Mouse (Mus musculus) cerebellum, postnatal 14 days (tissue): ENCODE measurements around the gene Kirrel3.

Experiments used
- DNase-seq, 2 experiments: peaks; one replicate each; pipeline ENCODE4 v3.0.0; 2021; ENCODE audit warnings: mixed read lengths in 2 of 2

Kirrel3 gene

DNA sequence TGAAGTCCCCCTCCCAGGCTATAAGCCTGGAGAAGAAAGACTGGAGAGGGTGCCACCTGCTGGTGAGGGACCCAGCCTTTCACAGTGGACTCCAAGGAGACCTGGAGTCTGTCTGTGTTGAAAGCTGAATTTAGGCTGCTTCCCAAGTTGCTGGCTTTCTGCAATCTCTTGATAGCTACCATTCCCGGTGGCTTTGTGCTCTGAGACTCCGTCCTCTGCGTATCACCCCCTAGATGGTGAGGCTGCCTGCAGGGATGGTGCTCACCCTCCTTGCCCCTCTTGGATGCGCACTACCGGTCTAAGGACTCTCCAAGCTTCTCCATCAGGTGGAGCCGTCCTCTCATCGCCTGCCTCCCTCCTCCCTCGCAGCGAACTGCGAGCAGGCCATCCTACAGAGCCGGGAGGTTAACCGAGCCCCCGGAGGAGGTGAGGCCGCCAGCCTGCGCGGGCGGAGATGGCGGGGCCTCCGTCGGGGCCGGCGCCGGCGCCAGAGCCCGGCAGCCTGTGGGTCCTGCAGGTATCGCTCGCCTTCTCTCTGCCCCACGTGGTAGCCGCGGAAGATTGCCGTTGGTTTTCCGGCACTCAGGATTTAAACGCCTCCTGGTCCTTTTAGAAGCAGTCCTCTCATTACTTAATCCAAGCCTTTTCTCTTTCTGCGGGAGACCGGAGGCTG, at the start of gene Kirrel3:
TSS of gene Kirrel3 (plus strand) at position 136 of the 673 bp plus-strand sequence.
- peak; percentile 88 to 89 for DNase-seq

DNA sequence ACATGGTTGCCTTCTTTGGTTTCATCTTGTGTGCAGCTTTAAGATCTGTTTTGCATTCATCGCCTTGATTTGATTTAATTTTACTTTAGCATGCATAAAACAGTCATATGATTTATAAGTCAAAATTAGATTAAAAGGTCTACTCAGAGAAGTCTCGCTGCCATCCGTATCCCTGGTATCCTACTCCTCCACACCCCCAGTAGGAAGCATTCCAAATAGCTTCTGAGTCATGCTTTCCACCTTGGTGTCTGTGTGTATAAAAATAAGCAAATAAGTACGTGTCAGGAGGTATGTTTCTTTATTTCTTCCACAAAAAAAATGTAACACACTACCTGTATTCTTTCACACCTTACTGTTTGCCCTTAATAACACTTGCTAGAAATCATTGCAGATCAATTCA, 45.0 kb upstream of the Kirrel3 start:
- no peak for DNase-seq

DNA sequence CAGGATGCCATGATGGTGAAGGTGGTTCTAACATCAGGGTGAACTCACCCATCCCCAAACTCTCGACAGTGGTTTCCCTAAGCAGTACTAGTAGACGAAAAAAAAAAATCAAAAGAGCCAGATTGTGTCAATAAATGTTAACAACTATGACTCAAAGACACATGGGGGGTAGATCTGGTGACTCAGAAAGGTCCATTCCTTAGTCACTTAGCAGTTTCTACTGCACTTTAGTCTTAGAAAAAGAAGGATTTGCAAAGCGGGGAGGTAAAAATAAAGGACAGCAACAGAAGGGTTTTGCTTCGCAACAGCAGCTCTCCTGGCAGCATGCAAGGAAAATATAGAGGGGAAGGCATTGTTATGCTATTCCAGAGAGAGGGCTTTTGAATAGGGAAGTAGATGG, 41.7 kb upstream of the Kirrel3 start:
- no peak for DNase-seq

DNA sequence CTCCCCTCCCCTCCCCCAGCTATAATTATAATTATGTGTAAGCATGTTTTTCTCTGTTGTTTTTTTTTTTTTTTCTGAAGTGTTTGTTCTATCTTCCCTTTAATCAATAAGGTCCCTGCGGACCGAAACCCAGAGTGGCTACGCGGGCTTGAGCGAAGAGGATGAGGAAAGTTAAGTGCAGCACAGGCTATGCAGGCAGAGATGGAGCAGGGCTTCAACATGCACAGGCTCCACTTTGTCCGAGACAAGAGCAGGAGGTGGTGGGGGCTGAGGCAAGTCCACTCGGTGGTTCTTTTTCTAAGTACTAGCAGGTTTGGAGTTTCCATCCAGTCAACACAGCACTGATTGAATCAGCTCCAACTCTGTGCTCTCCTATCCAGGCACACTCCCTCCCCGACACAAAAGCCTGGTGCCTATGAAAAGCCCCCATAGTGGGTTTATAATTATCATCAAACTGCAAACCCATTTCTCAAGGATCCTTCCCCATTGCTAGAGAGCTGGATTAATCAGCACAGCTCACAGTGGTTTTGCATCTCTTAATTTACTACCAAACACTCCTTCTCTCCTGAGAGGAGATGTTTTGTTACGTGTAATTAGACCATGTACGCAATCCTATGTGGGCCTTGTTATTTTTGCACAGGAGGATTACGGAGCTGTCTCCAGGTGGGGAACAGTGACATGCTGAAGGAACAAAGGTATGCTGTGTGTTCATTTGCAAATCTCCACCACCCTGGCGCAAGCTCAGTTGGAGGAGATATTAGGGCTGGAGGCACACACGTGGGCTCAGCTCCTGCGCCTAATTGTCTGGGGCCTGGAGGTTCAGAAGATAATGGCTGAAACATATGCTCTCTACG, 39.0 kb upstream of the Kirrel3 start:
- DNase-seq = no peak

DNA sequence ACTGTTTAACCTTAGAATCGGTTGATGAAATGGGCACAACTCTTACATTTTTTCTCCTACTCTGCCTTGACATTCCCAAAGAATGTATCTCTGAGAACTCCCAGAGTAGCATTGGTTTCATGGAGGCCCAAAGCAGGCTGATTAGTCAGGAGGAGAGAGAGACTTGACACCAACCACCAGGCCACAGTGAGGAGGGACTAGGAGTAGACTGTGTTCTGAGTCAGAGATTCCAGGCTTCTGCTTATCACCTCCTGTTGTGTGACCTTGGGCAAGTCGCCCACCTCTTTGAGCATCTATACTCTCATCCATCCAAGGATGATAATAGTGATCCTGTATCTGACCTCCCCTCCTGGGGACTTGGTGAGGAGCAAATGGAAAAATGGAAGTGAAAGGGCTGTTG, 38.0 kb upstream of the Kirrel3 start:
- no peak for DNase-seq

DNA sequence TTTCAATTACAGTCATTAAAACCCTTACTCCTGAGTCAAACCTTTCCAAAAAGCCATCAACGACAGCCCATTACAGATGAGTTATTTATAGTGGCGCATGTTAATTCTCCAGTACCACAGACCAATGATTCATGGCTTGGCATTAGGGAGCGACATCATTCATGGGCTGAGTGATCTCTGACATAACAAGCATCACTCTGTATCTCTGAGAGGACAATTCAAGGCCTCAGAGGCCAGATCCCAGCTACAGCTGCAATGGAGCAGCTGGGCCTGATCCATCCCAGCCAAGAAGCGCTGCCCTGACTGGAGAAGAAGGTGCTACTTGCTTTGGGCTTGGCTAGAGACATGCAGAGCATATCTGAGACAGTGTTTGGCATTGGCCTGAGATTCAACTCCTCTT, 37.2 kb upstream of the Kirrel3 start:
- DNase-seq = no peak

DNA sequence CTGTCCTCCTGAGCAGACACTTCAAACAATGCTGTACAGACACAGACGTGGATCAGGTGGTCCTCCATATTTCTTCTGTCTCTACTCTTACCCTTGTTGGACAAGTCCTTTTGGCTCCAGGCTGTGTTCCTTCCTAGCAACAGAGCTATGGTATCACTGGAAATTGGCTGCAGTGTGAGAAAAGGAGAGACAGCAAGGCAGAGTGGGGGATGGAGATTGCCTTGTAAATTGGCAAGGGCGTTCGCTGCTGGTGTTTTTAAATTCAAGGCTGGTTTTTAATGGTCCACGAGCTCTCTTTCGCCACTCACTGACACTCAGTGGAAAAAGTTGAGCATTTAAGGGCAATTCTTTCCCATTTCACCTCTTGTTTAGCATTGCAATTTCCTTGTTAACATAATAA, 27.5 kb upstream of the Kirrel3 start:
- DNase-seq = peak; percentile 11 to 31

DNA sequence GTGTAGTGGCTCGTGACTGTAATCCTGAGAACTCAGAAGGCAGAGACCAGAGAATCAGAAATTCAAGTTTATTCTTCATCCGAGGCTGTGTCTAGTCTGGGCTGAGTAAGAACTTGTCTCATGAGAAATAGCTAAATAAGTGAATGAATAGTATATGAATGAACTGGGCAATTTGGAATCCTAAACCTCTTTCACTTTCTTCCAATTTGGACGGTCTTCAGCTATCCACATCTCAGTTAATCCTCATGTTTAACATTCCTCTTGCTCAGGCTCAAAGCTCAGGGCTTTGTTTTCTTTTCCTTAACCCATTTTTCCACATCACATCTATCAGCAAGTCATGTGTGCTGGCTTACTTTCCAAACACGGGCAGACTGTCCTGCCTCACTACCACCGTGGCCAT, 25.7 kb upstream of the Kirrel3 start:
- DNase-seq = no peak

DNA sequence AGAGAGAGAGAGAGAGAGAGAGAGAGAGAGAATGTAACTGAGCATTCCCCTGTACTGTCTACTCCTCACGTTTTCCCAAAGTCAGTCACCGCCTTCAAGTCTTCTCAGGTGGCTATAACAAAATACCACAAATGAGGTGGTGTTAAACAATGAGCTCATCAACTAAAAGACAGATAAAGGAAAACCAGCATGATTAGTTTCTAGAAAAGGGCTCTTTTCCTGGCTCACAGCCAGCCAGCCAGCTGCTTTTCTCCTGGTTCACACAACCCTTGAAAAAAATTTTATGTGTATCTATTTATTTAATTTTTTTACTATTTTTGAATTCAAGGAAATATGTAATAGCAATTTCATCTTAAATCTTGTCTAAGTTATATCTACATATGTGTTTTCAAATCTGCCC, 22.0 kb upstream of the Kirrel3 start:
- DNase-seq = no peak

DNA sequence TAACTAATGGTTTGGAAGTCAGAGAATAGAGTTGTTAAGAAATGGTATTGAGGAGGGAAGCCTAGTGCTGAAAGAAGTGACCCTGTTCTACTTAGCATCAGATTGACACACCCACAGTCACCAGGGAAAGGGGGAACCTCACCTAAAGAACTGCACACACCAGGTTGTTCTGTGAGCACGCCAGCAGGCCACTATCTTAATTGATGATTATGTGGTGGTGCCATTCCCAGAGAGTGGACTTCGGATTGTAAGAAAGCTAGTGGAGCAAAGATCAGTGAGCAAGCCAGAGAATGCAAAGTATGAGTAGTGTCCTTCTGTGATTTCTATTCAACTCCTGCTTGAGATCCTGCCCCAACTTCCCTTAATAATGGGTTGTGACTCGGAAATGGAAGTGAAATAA, 19.6 kb upstream of the Kirrel3 start:
- DNase-seq = no peak

DNA sequence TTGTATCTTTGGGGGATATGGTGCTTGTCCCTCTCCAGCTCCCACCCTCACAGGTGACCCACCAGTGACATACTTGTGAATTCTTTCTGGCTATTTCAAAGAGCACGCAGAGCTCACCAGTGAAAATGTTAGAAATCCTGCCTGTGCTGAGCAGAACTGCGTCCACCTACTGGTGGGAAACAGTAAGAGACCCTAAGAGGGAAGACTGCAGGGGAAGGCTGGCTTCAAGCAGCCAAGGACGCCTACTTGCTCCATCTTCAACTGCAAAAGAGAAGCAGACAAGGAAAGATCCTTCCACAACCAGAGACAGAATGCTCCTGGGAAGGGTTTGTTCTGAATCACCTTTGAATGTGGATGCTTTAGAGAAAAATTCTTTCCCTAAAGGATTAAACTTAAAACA, 16.5 kb upstream of the Kirrel3 start:
- DNase-seq = no peak

DNA sequence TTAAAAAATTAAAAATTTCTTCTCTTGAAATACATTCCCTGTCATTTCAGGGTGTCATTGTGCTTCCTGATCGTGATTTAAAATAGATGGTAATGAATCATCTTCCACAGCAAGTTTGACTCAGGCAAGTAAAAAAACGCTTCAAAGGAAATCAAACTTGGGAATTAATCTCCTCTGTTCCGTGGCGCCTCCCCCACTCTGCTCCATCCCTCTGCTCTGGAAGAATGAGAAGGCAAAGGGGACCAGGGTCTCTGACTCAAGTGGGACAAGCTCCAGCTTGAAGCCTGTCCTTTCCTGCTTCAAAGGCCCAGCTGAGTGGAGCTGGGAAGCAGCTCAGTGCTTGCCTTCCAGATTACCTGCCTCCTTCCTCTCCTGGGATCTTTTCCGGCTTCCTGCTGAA, 9.5 kb upstream of the Kirrel3 start:
- DNase-seq = no peak

DNA sequence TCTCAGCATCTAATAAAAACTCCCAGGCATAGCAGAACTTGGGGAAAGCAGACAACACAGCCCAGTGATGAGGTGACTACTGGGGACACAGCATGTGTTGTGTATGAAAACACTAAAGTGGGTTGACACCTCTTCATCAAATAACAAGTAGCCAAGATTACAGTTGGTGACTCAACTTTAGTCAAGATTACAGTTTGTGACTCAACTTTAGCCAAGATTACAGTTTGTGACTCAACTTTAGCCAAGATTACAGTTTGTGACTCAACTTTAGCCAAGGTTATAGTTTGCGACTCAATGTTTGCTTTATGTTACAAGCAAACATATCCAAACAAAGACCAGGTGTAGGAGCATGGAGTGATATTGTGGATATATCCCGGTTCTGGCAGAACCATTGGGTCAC, 7.2 kb upstream of the Kirrel3 start:
- no peak for DNase-seq

DNA sequence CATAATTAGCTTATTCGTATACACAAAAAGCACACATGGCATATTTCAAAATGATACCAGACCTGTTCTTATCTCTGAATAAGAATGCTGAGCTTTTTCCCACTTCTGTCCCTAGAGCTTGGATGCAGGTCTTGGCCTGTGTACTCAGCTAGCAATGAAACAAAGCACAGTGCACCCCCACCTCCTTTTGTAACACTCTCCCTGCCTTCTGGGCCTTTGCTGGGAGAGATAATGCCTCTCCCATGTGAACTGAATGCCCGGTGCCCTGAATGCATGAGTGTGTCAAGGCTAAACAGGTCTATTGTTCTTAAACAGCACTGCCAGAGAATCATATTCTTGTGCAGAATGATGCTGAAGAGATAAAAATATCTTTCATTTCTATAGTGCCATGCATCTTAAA, 2.5 kb upstream of the Kirrel3 start:
- DNase-seq = no peak

DNA sequence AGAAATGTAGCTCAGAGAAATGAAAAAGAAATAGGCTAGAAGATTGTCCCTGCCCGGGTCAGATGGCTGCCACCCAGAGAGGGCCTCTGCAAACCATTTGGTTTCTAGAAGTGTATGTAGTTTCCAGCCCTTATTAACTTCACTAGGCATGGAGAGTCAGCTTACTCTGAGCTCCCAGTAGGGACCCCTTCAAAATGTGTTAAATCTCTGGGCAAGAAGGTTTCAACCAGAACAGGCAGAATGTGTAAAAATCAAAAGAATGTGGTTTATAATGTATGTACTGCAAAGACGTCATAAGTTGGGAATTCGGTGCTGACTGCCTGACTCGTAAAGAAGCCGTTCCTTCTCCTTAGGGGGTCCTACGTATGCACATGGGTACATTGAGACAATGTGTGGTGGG, 1.0 kb upstream of the Kirrel3 start:
- DNase-seq = no peak

DNA sequence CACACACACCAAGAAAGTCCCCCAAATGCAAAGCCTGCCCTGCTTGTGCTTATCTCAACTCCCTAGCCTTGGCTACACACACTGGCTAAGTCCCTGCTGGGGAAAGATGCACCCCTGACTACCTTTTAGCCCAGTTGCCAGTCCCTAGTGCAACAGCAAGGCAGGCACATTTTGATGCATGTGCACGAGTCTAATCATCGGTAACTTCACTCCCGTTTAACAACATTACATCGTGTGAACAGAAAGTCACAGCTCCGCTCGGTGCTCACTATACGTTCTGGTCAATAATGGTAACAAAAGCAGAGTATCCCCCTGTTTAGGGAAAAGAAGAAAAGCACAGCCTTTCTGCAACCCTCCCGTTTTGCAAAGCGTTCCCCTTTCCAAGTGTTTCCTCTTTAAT, 2.6 kb downstream of the Kirrel3 start:
- no peak for DNase-seq

DNA sequence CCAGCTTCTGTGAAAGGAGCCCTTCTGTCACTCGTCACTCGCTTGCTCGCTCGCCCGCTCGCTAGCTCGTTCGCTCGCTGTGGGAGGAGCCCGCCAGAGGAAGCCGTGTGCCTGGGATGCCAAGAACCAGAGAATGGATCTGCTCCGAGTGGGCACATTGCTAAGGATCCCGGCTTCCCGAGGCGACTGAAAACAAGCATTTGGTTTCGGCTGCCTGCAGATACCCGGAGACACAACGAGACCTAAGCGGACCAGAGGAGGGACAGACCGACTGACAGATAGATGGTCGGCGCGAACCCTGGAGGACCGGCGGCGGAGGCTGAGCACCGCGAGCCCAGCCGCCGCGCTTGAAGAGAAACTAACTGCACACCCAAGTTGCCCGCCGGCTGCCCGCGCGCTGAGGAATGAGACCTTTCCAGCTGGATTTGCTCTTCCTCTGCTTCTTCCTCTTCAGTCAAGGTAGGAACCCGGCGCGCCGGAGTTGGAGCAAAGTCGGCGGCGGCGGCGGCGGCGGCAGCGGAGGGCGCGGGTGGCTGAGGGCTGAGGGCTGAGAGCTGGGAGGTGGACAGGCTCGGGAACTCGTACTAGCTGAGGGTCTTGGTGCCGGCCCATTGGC, 3.1 kb downstream of the Kirrel3 start:
- DNase-seq = peak; percentile 85 to 88

DNA sequence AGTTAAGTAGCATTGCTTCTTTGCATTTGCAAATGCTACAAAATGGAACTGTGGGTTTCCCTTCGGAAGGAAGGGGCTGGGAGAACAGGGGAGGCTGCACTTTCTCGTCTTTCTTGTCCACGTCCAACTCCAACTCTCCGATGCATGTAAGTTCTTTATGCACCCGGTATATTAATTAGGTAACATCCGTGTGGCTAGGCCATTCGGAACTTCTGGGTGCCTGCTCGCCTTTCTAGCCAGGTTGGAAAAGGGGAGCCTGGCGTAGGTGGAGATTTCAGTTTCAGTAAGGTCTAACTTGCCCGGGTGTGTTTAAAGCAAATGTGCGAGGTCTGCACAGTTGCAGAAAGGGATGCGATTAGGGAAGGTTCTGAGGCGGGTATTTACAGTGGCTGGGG, 3.6 kb downstream of the Kirrel3 start:
- peak in 1 of 2 experiments; percentile 47 for DNase-seq

DNA sequence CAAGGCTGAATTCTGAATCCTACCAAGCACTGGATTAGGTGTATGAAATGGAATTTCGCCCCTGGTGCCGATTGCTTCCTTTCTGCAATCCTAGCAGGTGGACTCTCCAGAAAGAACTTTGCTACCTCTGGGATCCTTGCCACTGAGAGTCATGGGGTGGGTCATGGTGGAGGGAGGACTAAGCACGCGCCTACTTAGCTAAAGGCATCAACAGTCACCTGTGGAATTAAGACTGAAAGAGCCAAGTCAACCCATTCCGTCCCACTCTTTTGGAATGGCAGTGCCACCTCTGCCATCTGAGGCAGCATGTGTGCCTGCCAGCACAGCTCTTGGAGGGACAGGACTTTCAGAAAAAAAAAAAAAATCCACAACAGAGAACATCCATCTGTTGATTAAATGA, 4.1 kb downstream of the Kirrel3 start:
- peak; percentile 33 to 48 for DNase-seq

DNA sequence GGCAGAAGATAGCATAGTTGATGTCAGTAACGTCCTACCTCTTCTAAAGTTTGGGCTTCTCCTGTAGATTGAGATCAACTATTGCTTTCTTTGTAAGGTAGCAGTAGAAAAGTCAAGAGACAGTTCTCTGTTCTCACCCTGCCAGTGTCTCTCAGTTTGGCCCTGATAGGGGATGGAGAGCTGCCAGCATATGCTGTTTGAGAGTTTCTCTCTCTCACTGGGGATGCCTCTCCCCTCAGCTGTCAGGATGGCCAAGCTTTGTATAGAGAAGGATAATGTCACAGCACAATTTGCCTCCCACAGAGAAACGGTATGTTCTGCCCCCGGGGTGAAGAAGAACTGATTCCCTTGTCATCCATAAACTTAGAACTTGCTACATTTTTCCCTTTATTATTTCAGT, 6.4 kb downstream of the Kirrel3 start:
- DNase-seq = peak; percentile 72 to 85

DNA sequence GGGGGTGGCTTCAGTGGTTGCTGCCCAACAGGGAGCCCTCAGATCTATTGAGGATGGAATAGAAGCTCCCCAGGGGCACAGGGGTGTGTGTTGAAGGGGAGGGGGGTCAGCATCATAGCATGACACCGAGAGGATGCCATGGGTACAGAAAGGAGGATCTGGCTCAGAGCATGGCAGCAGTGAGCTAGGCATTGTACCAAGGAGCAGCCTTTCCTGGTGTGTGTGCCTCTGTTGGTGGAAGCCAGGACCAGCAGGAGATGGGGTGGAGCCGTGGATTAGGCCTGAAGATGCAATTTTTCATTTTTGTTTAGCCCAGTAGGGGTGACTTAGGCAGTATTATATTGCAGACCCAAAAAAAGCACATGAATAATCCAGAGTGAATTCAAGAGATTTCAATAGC, 7.9 kb downstream of the Kirrel3 start:
- DNase-seq = peak; percentile 57 to 82

DNA sequence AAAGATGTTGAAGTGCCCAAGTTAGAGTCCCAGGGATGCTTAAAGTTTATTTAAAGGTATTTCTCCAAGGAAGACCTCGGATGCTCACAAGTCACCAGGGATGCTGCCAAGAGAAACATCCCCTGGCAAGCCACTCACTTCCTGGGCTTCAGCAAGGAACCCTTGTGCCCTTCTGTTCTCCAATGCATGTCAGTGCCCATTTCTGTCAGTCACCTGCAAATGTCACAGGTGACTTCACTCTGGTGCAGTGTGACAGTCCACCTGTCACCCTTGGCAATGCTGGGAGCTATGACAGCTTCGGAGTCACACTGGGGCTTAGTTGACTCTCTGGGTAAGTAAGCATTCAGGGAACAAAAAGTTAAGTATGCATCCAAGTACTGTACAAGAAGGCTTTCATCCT, 12.4 kb downstream of the Kirrel3 start:
- peak; percentile 67 to 85 for DNase-seq

DNA sequence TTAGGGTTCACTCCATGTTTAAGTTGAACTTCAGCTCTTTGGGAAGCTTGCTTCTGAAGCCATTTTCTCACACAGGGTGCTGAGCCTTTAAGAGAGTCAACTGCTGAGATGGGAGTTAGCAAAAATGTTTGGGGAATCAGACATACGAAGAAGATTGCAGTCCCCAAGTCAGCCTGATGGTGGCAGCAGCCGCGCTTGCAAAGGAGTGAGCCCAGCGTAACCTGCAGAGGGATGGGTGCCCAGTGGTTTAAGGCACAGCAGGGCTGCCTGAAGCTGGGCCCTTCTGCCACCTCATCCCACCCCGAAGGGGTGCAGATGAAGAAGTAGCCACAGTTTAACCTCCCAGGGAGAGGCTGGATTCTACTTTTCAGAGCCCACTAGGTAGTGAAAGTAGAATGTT, 13.0 kb downstream of the Kirrel3 start:
- peak; percentile 95 to 97 for DNase-seq

DNA sequence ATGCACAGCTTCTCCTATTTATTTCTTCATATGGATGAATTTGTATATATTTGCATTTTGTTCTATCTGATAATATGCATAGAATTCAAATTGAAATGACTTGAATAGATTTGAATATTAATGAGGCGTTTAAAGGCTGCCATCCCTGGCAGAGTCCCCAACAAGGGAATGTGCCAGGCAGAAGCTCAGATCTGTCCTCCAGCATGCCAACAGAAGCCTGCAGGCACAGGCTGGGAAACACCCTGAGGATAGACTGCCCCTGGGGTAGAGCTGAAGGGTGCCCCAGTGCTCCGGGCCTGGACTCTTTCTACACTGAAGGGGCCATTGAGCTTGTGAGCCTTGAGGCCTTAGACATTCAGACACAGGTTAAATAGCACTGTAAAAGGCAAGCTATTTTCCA, 21.5 kb downstream of the Kirrel3 start:
- DNase-seq = peak; percentile 48 to 61
